Mouse (Mus musculus) hindbrain, postnatal 0 days (tissue): ENCODE measurements around the gene 2310034G01Rik. TPM values are rescaled to one million over a fixed set of nuclear protein-coding genes. Genes with fewer than 3 reads are reported as not detected.
A peak's percentile ranks its signal among the peaks of the same experiment; 100 is the strongest.

ENCODE experiments used
- ATAC-seq: fragments of 200-750 bp; cut with Nextera tagmentation; 2 replicates; pipeline ENCODE4 v1.8.0; 2017; ENCODE audit warnings: mild to moderate bottlenecking, moderate TSS enrichment, moderate library complexity
- DNase-seq: peaks from one replicate; pipeline ENCODE4 v3.0.0-alpha.2; 2015; ENCODE audit warnings: low spot score
- H3K27ac ChIP-seq: fragments of 300-500 bp; sonication (generic); 2 replicates; pipeline ENCODE4 v1.5.1; 2014; ENCODE audit warnings: mild to moderate bottlenecking
- H3K27me3 ChIP-seq: fragments of 300-500 bp; sonication (generic); 2 replicates; pipeline ENCODE4 v1.6.1; 2014; ENCODE audit warnings: low read length, mixed read lengths; ENCODE audit not compliant: insufficient read depth
- H3K36me3 ChIP-seq: fragments of 300-500 bp; sonication (generic); 2 replicates; pipeline ENCODE4 v1.6.1; 2014; ENCODE audit warnings: low read length, mixed read lengths; ENCODE audit not compliant: insufficient read depth
- H3K4me1 ChIP-seq: fragments of 300-500 bp; sonication (generic); 2 replicates; pipeline ENCODE4 v1.6.1; 2014; ENCODE audit warnings: antibody characterized with exemption, low read length, mixed read lengths; ENCODE audit not compliant: insufficient read depth
- H3K4me2 ChIP-seq: fragments of 300-500 bp; sonication (generic); 2 replicates; pipeline ENCODE4 v1.6.1; 2014; ENCODE audit warnings: low read depth, mild to moderate bottlenecking, low read length, moderate library complexity, mixed read lengths
- H3K4me3 ChIP-seq: fragments of 300-500 bp; sonication (generic); 2 replicates; pipeline ENCODE4 v1.5.1; 2014; ENCODE audit warnings: low read length
- H3K9ac ChIP-seq: fragments of 300-500 bp; sonication (generic); replicated peaks from 2 replicates; pipeline ENCODE4 v1.6.1; 2014; ENCODE audit warnings: mild to moderate bottlenecking, low read length, moderate library complexity, mixed read lengths
- H3K9me3 ChIP-seq: fragments of 300-500 bp; sonication (generic); 2 replicates; pipeline ENCODE4 v1.6.1; 2016; ENCODE audit warnings: low read length, mixed read lengths
- CTCF ChIP-seq: IDR thresholded peaks from 2 replicates; pipeline ENCODE4 v1.5.1; 2016; ENCODE audit warnings: antibody characterized with exemption, control low read depth, low read depth
- WGBS: fragments of 180-500 bp; shearing (Covaris S2); extraction: QIAGEN DNeasy Blood & Tissue Kit; methylation state at CpG from one replicate; pipeline ENCODE4 v1.1.7; 2014; 5-methylcytosine and 5-hydroxymethylcytosine counted together
- polyA plus RNA-seq: library from polyadenylated mRNA; unstranded; fragments of >200 nt; fragmentation: Nextera tagmentation; extraction: Ambion mirVana; gene quantifications from 2 replicates; pipeline ENCODE4 v1.2.1, GENCODE M21; 2015
- total RNA-seq: library from RNA; depleted of rRNA; stranded (reverse); fragments of >200 nt; gene quantifications from 2 replicates; pipeline ENCODE4 v1.2.3, GENCODE M21; 2014

Gene 2310034G01Rik
- total and polyA plus RNA-seq, 2 experiments from 2014 or later = 0.89 to 1.7 TPM

- no peak for TF ChIP-seq CTCF
- peak overlapping the region; percentile 57 for H3K4me3 ChIP-seq
- no peak overlapping the region for H3K27ac ChIP-seq
- 0 out of 2 replicates have a peak, but pooled peaks cover 6% of the 10 kb centered on the region for H3K27me3 ChIP-seq
- ATAC-seq (no peak), DNase-seq (no peak)
- no peak overlapping the region for H3K9ac ChIP-seq
- H3K4me1 ChIP-seq = peaks cover 14% of the 10 kb centered on the region
- 43% methylated on average over 12 of the region's 12 CpGs for WGBS
- no peaks in the 10 kb centered on the region for H3K9me3 ChIP-seq
- peaks cover 22% of the 10 kb centered on the region; the same call in 1 of the 2 replicates for H3K36me3 ChIP-seq
- H3K4me2 ChIP-seq = peak overlapping the region; percentile 55
These were observed 34.1 kb downstream of the 2310034G01Rik start for GRCm38 (mm10) chr19:46315752-46316610.

GRCm38 (mm10) chr19:46314872-46315742, 35.0 kb downstream of the 2310034G01Rik start:
- no peak overlapping the region; the same call in 1 of the 2 replicates for H3K4me2 ChIP-seq
- 0 out of 2 replicates have a peak, but pooled peaks cover 6% of the 10 kb centered on the region for H3K27me3 ChIP-seq
- ATAC-seq = no peak
- H3K27ac ChIP-seq = no peak overlapping the region
- H3K4me1 ChIP-seq = peaks cover 12% of the 10 kb centered on the region
- peaks cover 23% of the 10 kb centered on the region; the same call in 1 of the 2 replicates for H3K36me3 ChIP-seq
- H3K9me3 ChIP-seq = no peaks in the 10 kb centered on the region
- 51% methylated on average over 14 of the region's 14 CpGs for WGBS
- no peak for TF ChIP-seq CTCF
- no peak for DNase-seq
- no peak overlapping the region for H3K9ac ChIP-seq
- H3K4me3 ChIP-seq = no peak overlapping the region

GRCm38 (mm10) chr19:46314151-46314601, 35.9 kb downstream of the 2310034G01Rik start:
- H3K4me2 ChIP-seq = no peak overlapping the region
- 23% methylated on average over 18 of the region's 18 CpGs for WGBS
- TF ChIP-seq CTCF = no peak
- H3K27ac ChIP-seq = no peak overlapping the region
- ATAC-seq (no peak), DNase-seq (no peak)
- no peak overlapping the region for H3K4me3 ChIP-seq
- peaks cover 23% of the 10 kb centered on the region; the same call in 1 of the 2 replicates for H3K36me3 ChIP-seq
- H3K9me3 ChIP-seq = no peaks in the 10 kb centered on the region
- H3K27me3 ChIP-seq = 0 out of 2 replicates have a peak, but pooled peaks cover 6% of the 10 kb centered on the region
- H3K9ac ChIP-seq = no peak overlapping the region
- peaks cover 8% of the 10 kb centered on the region for H3K4me1 ChIP-seq

- WGBS = 80% methylated on average over 6 of the region's 6 CpGs
- Histone ChIP-seq H3K27ac (no peak overlapping the region), H3K4me3 (no peak overlapping the region), H3K36me3 (peaks cover 23% of the 10 kb centered on the region; the same call in 1 of the 2 replicates), H3K4me1 (peaks cover 3% of the 10 kb centered on the region), H3K4me2 (no peak overlapping the region), H3K9ac (no peak overlapping the region), H3K9me3 (no peaks in the 10 kb centered on the region), H3K27me3 (0 out of 2 replicates have a peak, but pooled peaks cover 6% of the 10 kb centered on the region)
- ATAC-seq (no peak), DNase-seq (no peak)
- no peak for TF ChIP-seq CTCF
These were observed 36.5 kb downstream of the 2310034G01Rik start for GRCm38 (mm10) chr19:46313591-46313990.

- H3K4me1 ChIP-seq = no peaks in the 10 kb centered on the region
- no peak overlapping the region for H3K4me2 ChIP-seq
- H3K9ac ChIP-seq = no peak overlapping the region
- WGBS = 88% methylated on average over 9 of the region's 9 CpGs
- no peak for DNase-seq
- no peak for ATAC-seq
- 0 out of 2 replicates have a peak, but pooled peaks cover 6% of the 10 kb centered on the region for H3K27me3 ChIP-seq
- no peak overlapping the region for H3K4me3 ChIP-seq
- no peak for TF ChIP-seq CTCF
- no peaks in the 10 kb centered on the region for H3K9me3 ChIP-seq
- peaks cover 23% of the 10 kb centered on the region; the same call in 1 of the 2 replicates for H3K36me3 ChIP-seq
- H3K27ac ChIP-seq = no peak overlapping the region
These were observed 37.0 kb downstream of the 2310034G01Rik start for GRCm38 (mm10) chr19:46313116-46313515.

- H3K4me3 ChIP-seq = no peak overlapping the region
- no peak for TF ChIP-seq CTCF
These were observed 37.5 kb downstream of the 2310034G01Rik start for GRCm38 (mm10) chr19:46312566-46312965.

More at GRCm38 (mm10) chr19:46312566-46312965, 37.5 kb downstream of the 2310034G01Rik start:
- Histone ChIP-seq H3K27ac (no peak overlapping the region), H3K27me3 (0 out of 2 replicates have a peak, but pooled peaks cover 6% of the 10 kb centered on the region), H3K9me3 (no peaks in the 10 kb centered on the region), H3K4me2 (no peak overlapping the region), H3K36me3 (peaks cover 23% of the 10 kb centered on the region; the same call in 1 of the 2 replicates), H3K4me1 (no peaks in the 10 kb centered on the region), H3K9ac (no peak overlapping the region)
- no peak for ATAC-seq
- no peak for DNase-seq
- WGBS = 90% methylated on average over 21 of the region's 21 CpGs
